Mouse (Mus musculus) lung, postnatal 0 days (tissue): ENCODE data around the gene Col11a2. TPM values are rescaled to one million over a fixed set of nuclear protein-coding genes. Genes with fewer than 3 reads are reported as not detected.

Experiments
- ATAC-seq: fragments of 200-750 bp; cut with Nextera tagmentation; 2 replicates; pipeline ENCODE4 v1.8.0; 2017; ENCODE audit warnings: moderate library complexity
- DNase-seq: peaks from one replicate; pipeline ENCODE4 v3.0.0-alpha.2; 2016; ENCODE audit warnings: low spot score
- H3K27ac ChIP-seq: fragments of 300-500 bp; sonication (generic); 2 replicates; pipeline ENCODE4 v1.5.1; 2014; ENCODE audit warnings: antibody characterized with exemption, mild to moderate bottlenecking, low read length, mixed read lengths
- H3K27me3 ChIP-seq: fragments of 300-500 bp; sonication (generic); replicated peaks from 2 replicates; pipeline ENCODE4 v1.6.1; 2014; ENCODE audit warnings: low read length, mixed read lengths; ENCODE audit not compliant: insufficient read depth
- H3K36me3 ChIP-seq: fragments of 300-500 bp; sonication (generic); 2 replicates; pipeline ENCODE4 v1.6.1; 2014; ENCODE audit warnings: low read length, mixed read lengths; ENCODE audit not compliant: insufficient read depth
- H3K4me1 ChIP-seq: fragments of 300-500 bp; sonication (generic); 2 replicates; pipeline ENCODE4 v1.6.1; 2014; ENCODE audit warnings: antibody characterized with exemption, low read depth, low read length, mixed read lengths; ENCODE audit not compliant: insufficient read depth
- H3K4me2 ChIP-seq: fragments of 300-500 bp; sonication (generic); replicated peaks from 2 replicates; pipeline ENCODE4 v1.6.1; 2014; ENCODE audit warnings: low read depth, mild to moderate bottlenecking, low read length, moderate library complexity, mixed read lengths
- H3K4me3 ChIP-seq: fragments of 300-500 bp; sonication (generic); 2 replicates; pipeline ENCODE4 v1.5.1; 2014; ENCODE audit warnings: low read depth, low read length
- H3K9ac ChIP-seq: fragments of 300-500 bp; sonication (generic); replicated peaks from 2 replicates; pipeline ENCODE4 v1.6.1; 2014; ENCODE audit warnings: low read depth, mild to moderate bottlenecking
- H3K9me3 ChIP-seq: fragments of 300-500 bp; sonication (generic); 2 replicates; pipeline ENCODE4 v1.6.1; 2016; ENCODE audit warnings: low read length, mixed read lengths
- CTCF ChIP-seq: IDR thresholded peaks from 2 replicates; pipeline ENCODE4 v1.5.1; 2016; ENCODE audit warnings: antibody characterized with exemption, mild to moderate bottlenecking
- EP300 ChIP-seq: IDR thresholded peaks from 2 replicates; pipeline ENCODE4 v1.6.1; 2016; ENCODE audit warnings: antibody characterized with exemption, mild to moderate bottlenecking, control low read depth
- WGBS: fragments of 180-500 bp; shearing (Covaris S2); extraction: QIAGEN DNeasy Blood & Tissue Kit; methylation state at CpG from one replicate; pipeline ENCODE4 v1.1.7; 2014; 5-methylcytosine and 5-hydroxymethylcytosine counted together
- polyA plus RNA-seq: library from polyadenylated mRNA; unstranded; fragments of >200 nt; fragmentation: Nextera tagmentation; extraction: Ambion mirVana; gene quantifications from 2 replicates; pipeline ENCODE4 v1.2.1, GENCODE M21; 2015

Gene Col11a2
- polyA plus RNA-seq, 1 experiment from 2014 or later, result 0.25 TPM

GRCm38 (mm10) chr17:34101604-34102032 is 62.4 kb downstream of the Col11a2 start:
- ATAC-seq (peak; percentile 84), DNase-seq (peak; percentile 92)
- H3K4me1 ChIP-seq, result no peaks in the 10 kb centered on the region
- H3K36me3 ChIP-seq, result no peaks in the 10 kb centered on the region
- H3K4me3 ChIP-seq, result peak overlapping the region; percentile 15
- no peak overlapping the region for H3K27ac ChIP-seq
- WGBS, result 4% methylated on average over 12 of the region's 12 CpGs
- no peaks in the 10 kb centered on the region for H3K9me3 ChIP-seq
- no peaks in the 10 kb centered on the region for H3K27me3 ChIP-seq
- H3K9ac ChIP-seq, result no peak overlapping the region
- H3K4me2 ChIP-seq, result peak overlapping the region; percentile 38
- TF ChIP-seq CTCF (peak; percentile 89), EP300 (no peak)

GRCm38 (mm10) chr17:34102831-34103230 is 63.6 kb downstream of the Col11a2 start:
- no peaks in the 10 kb centered on the region for H3K4me1 ChIP-seq

GRCm38 (mm10) chr17:34104804-34105203 is 65.6 kb downstream of the Col11a2 start:
- no peak overlapping the region for H3K4me3 ChIP-seq
- 72% methylated on average over 9 of the region's 9 CpGs for WGBS
- H3K36me3 ChIP-seq, result no peaks in the 10 kb centered on the region
- no peak for TF ChIP-seq EP300
- no peak for TF ChIP-seq CTCF
- no peaks in the 10 kb centered on the region for H3K9me3 ChIP-seq
- no peak for DNase-seq
- no peak overlapping the region for H3K27ac ChIP-seq
- no peaks in the 10 kb centered on the region for H3K27me3 ChIP-seq
- H3K4me1 ChIP-seq, result no peaks in the 10 kb centered on the region
- no peak for ATAC-seq
- no peak overlapping the region for H3K4me2 ChIP-seq
- H3K9ac ChIP-seq, result no peak overlapping the region

More at GRCm38 (mm10) chr17:34102831-34103230, 63.6 kb downstream of the Col11a2 start:
- TF ChIP-seq CTCF (no peak), EP300 (no peak)
- ATAC-seq (no peak), DNase-seq (peak; percentile 36)
- Histone ChIP-seq H3K36me3 (no peaks in the 10 kb centered on the region), H3K4me2 (no peak overlapping the region), H3K27me3 (no peaks in the 10 kb centered on the region), H3K9me3 (no peaks in the 10 kb centered on the region), H3K4me3 (no peak overlapping the region), H3K9ac (no peak overlapping the region), H3K27ac (no peak overlapping the region)
- 52% methylated on average over 6 of the region's 6 CpGs for WGBS

- H3K4me3 ChIP-seq, result no peak overlapping the region
- no peak overlapping the region for H3K9ac ChIP-seq
- TF ChIP-seq CTCF, result no peak
- no peak for TF ChIP-seq EP300
- no peak overlapping the region for H3K27ac ChIP-seq
- ATAC-seq (no peak), DNase-seq (no peak)
- H3K36me3 ChIP-seq, result peaks cover 6% of the 10 kb centered on the region; the same call in 1 of the 2 replicates
- WGBS, result 77% methylated on average over 7 of the region's 7 CpGs
- no peak overlapping the region for H3K4me2 ChIP-seq
- no peaks in the 10 kb centered on the region for H3K9me3 ChIP-seq
- H3K27me3 ChIP-seq, result no peaks in the 10 kb centered on the region
- no peaks in the 10 kb centered on the region for H3K4me1 ChIP-seq
Measured at GRCm38 (mm10) chr17:34106555-34106954, 67.3 kb downstream of the Col11a2 start.

DNA sequence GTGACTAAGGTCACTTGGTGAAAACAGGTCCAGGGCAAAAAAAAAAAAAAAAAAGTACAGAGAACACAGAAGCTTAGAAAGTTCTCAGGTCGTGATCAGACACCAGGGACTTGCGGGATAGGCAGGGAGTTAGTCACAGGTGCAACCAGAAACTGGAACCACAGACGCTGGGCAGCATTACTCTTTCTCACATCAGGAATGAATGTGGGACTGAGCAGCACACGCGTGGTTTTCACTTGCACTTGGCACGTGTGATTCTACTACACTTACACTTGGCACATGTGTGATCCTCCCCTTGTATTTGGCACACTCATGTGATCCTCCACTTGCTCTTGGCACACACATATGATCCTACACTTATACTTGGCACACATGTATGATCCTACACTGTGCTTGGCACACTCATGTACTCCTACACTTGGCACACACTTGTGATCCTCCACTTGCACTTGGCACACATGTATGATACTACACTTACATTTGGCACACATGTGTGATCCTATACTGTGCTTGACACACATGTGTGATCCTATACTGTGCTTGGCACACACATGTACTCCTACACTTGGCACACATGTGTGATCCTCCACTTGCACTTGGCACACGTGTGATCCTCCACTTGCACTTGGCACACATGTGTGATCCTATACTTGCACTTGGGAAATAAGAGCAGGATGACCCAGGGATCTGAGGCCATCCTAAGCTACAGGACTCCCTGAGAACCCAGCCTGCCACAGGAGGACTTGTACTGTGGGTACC is 68.1 kb downstream of the Col11a2 start:
- Histone ChIP-seq H3K27me3 (no peaks in the 10 kb centered on the region), H3K27ac (no peak overlapping the region), H3K4me2 (no peak overlapping the region), H3K9me3 (no peaks in the 10 kb centered on the region), H3K9ac (no peak overlapping the region), H3K4me3 (no peak overlapping the region), H3K36me3 (peaks cover 12% of the 10 kb centered on the region), H3K4me1 (no peaks in the 10 kb centered on the region)
- ATAC-seq (0 out of 2 replicates have a peak, but pooled peaks have one; percentile 13), DNase-seq (no peak)
- TF ChIP-seq EP300, result no peak
- TF ChIP-seq CTCF, result no peak
- WGBS, result 80% methylated on average over 7 of the region's 7 CpGs

- TF ChIP-seq CTCF (no peak), EP300 (no peak)
- Histone ChIP-seq H3K36me3 (peaks cover 24% of the 10 kb centered on the region), H3K9me3 (no peaks in the 10 kb centered on the region), H3K9ac (no peak overlapping the region), H3K4me3 (no peak overlapping the region), H3K4me2 (no peak overlapping the region), H3K27me3 (no peaks in the 10 kb centered on the region), H3K27ac (no peak overlapping the region), H3K4me1 (no peaks in the 10 kb centered on the region)
- ATAC-seq, result no peak
- DNase-seq, result no peak
- WGBS, result 78% methylated on average over 5 of the region's 6 CpGs
Measured at GRCm38 (mm10) chr17:34108460-34108859, 69.2 kb downstream of the Col11a2 start.
